ENCODE assay signal across 39 mouse cellular contexts in genomic region chr16:45593656-45594055, GRCm38 (mm10). TPM values are rescaled to one million over a fixed set of nuclear protein-coding genes. Genes with fewer than 3 reads are reported as not detected.
DNase-seq lines count a peak whose midpoint lies in the region; ATAC-seq lines count a peak whose summit lies in the region.
"Had no signal": no experiment of that assay in that cellular context is flagged by ENCODE, and none has a peak within 500 bp of the region (broad histone marks: within the 10 kb centered on the region; RNA-seq: fewer than 3 reads in every experiment).

No protein-coding gene starts in this region.

- H3K27me3 ChIP-seq in forebrain, embryonic 12.5 days, result no peaks in the 10 kb centered on the region
- H3K27me3 ChIP-seq in forebrain, embryonic 16.5 days (replicated peaks; ENCODE audit: control insufficient read depth, insufficient read depth, low read length), result no peaks in the 10 kb centered on the region
- no peaks in the 10 kb centered on the region for H3K27me3 ChIP-seq in hindbrain, embryonic 15.5 days
- H3K27me3 ChIP-seq in hindbrain, embryonic 13.5 days, result no peaks in the 10 kb centered on the region
- H3K27me3 ChIP-seq in midbrain, embryonic 14.5 days (ENCODE audit: control insufficient read depth, insufficient read depth, low read length), result no peaks in the 10 kb centered on the region
- H3K27me3 ChIP-seq: CH12.LX; kidney, embryonic 15.5 days; limb, embryonic 13.5 days; lung, embryonic 15.5 days; midbrain, embryonic 12.5 days; neural tube, embryonic 12.5 days had no signal

- ATAC-seq in forebrain, embryonic 12.5 days (ENCODE audit: low FRiP score), result 0 out of 2 replicates have a peak, but pooled peaks have one; percentile 68
- no peak for ATAC-seq in forebrain, embryonic 16.5 days
- ATAC-seq in hindbrain, embryonic 15.5 days (ENCODE audit: low FRiP score, low read depth), result 0 out of 2 replicates have a peak, but pooled peaks have one; percentile 42
- no peak for ATAC-seq in hindbrain, embryonic 13.5 days (ENCODE audit: low FRiP score)
- ATAC-seq in midbrain, embryonic 14.5 days (ENCODE audit: low FRiP score, low TSS enrichment), result no peak
- no peak for ATAC-seq in erythroid progenitor cell, adult 5-6 weeks (replicated peaks; ENCODE audit: low FRiP score, poor library complexity, severe bottlenecking)
- ATAC-seq: inflammation-experienced regulatory T-cells, adult 6 months had no signal

- peak; percentile 7 for DNase-seq in R1 (ENCODE audit: low read depth, low spot score)
- DNase-seq in midbrain, embryonic 14.5 days, result peak; percentile 58
- DNase-seq in layer of hippocampus, adult 18-20 months (ENCODE audit: low spot score in 2 of 2), result no peak
- DNase-seq: adrenal gland, postnatal 10 days; cerebellum, adult 11-12 months; gastrocnemius, adult 2 months; gastrocnemius, postnatal 36 days; heart, adult 18-20 months; heart, postnatal 36 days; kidney, adult 11 months; kidney, postnatal 25 days had no signal

- no peak overlapping the region for H3K4me3 ChIP-seq in forebrain, embryonic 12.5 days (replicated peaks)
- H3K4me3 ChIP-seq in forebrain, embryonic 16.5 days (replicated peaks; ENCODE audit: low read length), result no peak overlapping the region
- no peak overlapping the region for H3K4me3 ChIP-seq in hindbrain, embryonic 15.5 days
- H3K4me3 ChIP-seq in hindbrain, embryonic 13.5 days, result no peak overlapping the region
- H3K4me3 ChIP-seq in midbrain, embryonic 14.5 days (replicated peaks; ENCODE audit: low read depth, low read length), result no peak overlapping the region
- H3K4me3 ChIP-seq: erythroblast, embryonic 14.5 days; gastrocnemius, adult 2 months; kidney, embryonic 15.5 days; layer of hippocampus, adult 2 months; limb, embryonic 13.5 days; lung, embryonic 15.5 days; midbrain, embryonic 12.5 days; myocyte; neural tube, embryonic 12.5 days had no signal

- no peak overlapping the region for H3K4me2 ChIP-seq in forebrain, embryonic 12.5 days
- no peak overlapping the region for H3K4me2 ChIP-seq in forebrain, embryonic 16.5 days (ENCODE audit: low read length)
- no peak overlapping the region for H3K4me2 ChIP-seq in hindbrain, embryonic 15.5 days
- no peak overlapping the region for H3K4me2 ChIP-seq in hindbrain, embryonic 13.5 days
- no peak overlapping the region for H3K4me2 ChIP-seq in midbrain, embryonic 14.5 days (ENCODE audit: low read length)
- H3K4me2 ChIP-seq: heart, embryonic 11.5 days; kidney, embryonic 15.5 days; limb, embryonic 13.5 days; liver, embryonic 11.5 days; lung, embryonic 15.5 days; midbrain, embryonic 12.5 days; neural tube, embryonic 12.5 days had no signal

- peaks cover 4% of the 10 kb centered on the region for H3K4me1 ChIP-seq in forebrain, embryonic 12.5 days
- H3K4me1 ChIP-seq in forebrain, embryonic 16.5 days (replicated peaks; ENCODE audit: control insufficient read depth, insufficient read depth, low read length), result no peaks in the 10 kb centered on the region
- no peaks in the 10 kb centered on the region for H3K4me1 ChIP-seq in hindbrain, embryonic 15.5 days (replicated peaks)
- peaks cover 4% of the 10 kb centered on the region; the same call in 1 of the 2 replicates for H3K4me1 ChIP-seq in hindbrain, embryonic 13.5 days (replicated peaks)
- no peaks in the 10 kb centered on the region for H3K4me1 ChIP-seq in midbrain, embryonic 14.5 days (ENCODE audit: control insufficient read depth, insufficient read depth, low read length)
- H3K4me1 ChIP-seq: kidney, embryonic 15.5 days; limb, embryonic 13.5 days; lung, embryonic 15.5 days; midbrain, embryonic 12.5 days; neural tube, embryonic 12.5 days had no signal

- H3K9ac ChIP-seq in forebrain, embryonic 12.5 days, result no peak overlapping the region
- no peak overlapping the region for H3K9ac ChIP-seq in forebrain, embryonic 16.5 days (replicated peaks; ENCODE audit: low read depth, low read length)
- H3K9ac ChIP-seq in hindbrain, embryonic 15.5 days, result no peak overlapping the region
- no peak overlapping the region for H3K9ac ChIP-seq in hindbrain, embryonic 13.5 days
- no peak overlapping the region for H3K9ac ChIP-seq in midbrain, embryonic 14.5 days (replicated peaks; ENCODE audit: low read length)
- H3K9ac ChIP-seq: kidney, embryonic 15.5 days; limb, embryonic 13.5 days; lung, embryonic 15.5 days; midbrain, embryonic 12.5 days; neural tube, embryonic 12.5 days had no signal

- WGBS in forebrain, embryonic 12.5 days, result 55% methylated on average over 1 of the region's 1 CpGs
- WGBS in forebrain, embryonic 16.5 days, result 36% methylated on average over 1 of the region's 1 CpGs
- 50% methylated on average over 1 of the region's 1 CpGs for WGBS in hindbrain, embryonic 15.5 days
- WGBS in hindbrain, embryonic 13.5 days, result 37% methylated on average over 1 of the region's 1 CpGs
- 31% methylated on average over 1 of the region's 1 CpGs for WGBS in midbrain, embryonic 14.5 days

- no peaks in the 10 kb centered on the region for H3K9me3 ChIP-seq in forebrain, embryonic 12.5 days
- no peaks in the 10 kb centered on the region for H3K9me3 ChIP-seq in forebrain, embryonic 16.5 days (ENCODE audit: control insufficient read depth, low read length)
- H3K9me3 ChIP-seq in hindbrain, embryonic 15.5 days, result no peaks in the 10 kb centered on the region
- no peaks in the 10 kb centered on the region for H3K9me3 ChIP-seq in hindbrain, embryonic 13.5 days
- no peaks in the 10 kb centered on the region for H3K9me3 ChIP-seq in midbrain, embryonic 14.5 days (ENCODE audit: control insufficient read depth, low read length)
- H3K9me3 ChIP-seq: kidney, embryonic 15.5 days; limb, embryonic 13.5 days; lung, embryonic 15.5 days; midbrain, embryonic 12.5 days; neural tube, embryonic 12.5 days had no signal

- H3K27ac ChIP-seq in forebrain, embryonic 12.5 days, result no peak overlapping the region
- no peak overlapping the region for H3K27ac ChIP-seq in forebrain, embryonic 16.5 days (ENCODE audit: low read length)
- no peak overlapping the region for H3K27ac ChIP-seq in hindbrain, embryonic 15.5 days (replicated peaks)
- no peak overlapping the region for H3K27ac ChIP-seq in hindbrain, embryonic 13.5 days
- no peak overlapping the region for H3K27ac ChIP-seq in midbrain, embryonic 14.5 days (replicated peaks; ENCODE audit: low read depth, low read length)
- H3K27ac ChIP-seq: gastrocnemius, adult 2 months; kidney, embryonic 15.5 days; layer of hippocampus, adult 2 months; limb, embryonic 13.5 days; lung, embryonic 15.5 days; midbrain, embryonic 12.5 days; neural tube, embryonic 12.5 days had no signal

- no peaks in the 10 kb centered on the region for H3K36me3 ChIP-seq in forebrain, embryonic 12.5 days (replicated peaks)
- H3K36me3 ChIP-seq in forebrain, embryonic 16.5 days (ENCODE audit: control insufficient read depth, insufficient read depth), result no peaks in the 10 kb centered on the region
- H3K36me3 ChIP-seq in hindbrain, embryonic 15.5 days, result no peaks in the 10 kb centered on the region
- no peaks in the 10 kb centered on the region for H3K36me3 ChIP-seq in hindbrain, embryonic 13.5 days
- H3K36me3 ChIP-seq in midbrain, embryonic 14.5 days (ENCODE audit: control insufficient read depth, insufficient read depth, low read length), result no peaks in the 10 kb centered on the region
- H3K36me3 ChIP-seq: kidney, embryonic 15.5 days; limb, embryonic 13.5 days; lung, embryonic 15.5 days; midbrain, embryonic 12.5 days; neural tube, embryonic 12.5 days had no signal

RNA-seq across cellular contexts. Expression of gene Gcsam, which starts 16.5 kb away (rescaled TPM):
- not detected in 2 replicates for polyA plus RNA-seq in forebrain, embryonic 12.5 days (2016; fragmentation: Nextera tagmentation; extraction: Ambion mirVana)
- polyA plus RNA-seq in forebrain, embryonic 16.5 days (2015; fragmentation: Nextera tagmentation; extraction: Ambion mirVana), result 0.07 TPM in 1 of 2 replicates, not detected in the other
- polyA plus RNA-seq in hindbrain, embryonic 15.5 days (2015; fragmentation: Nextera tagmentation; extraction: Ambion mirVana), result not detected in 2 replicates
- polyA plus RNA-seq in hindbrain, embryonic 13.5 days (2015; fragmentation: Nextera tagmentation; extraction: Ambion mirVana), result not detected in 2 replicates
- polyA plus RNA-seq in midbrain, embryonic 14.5 days (2014; fragmentation: Nextera tagmentation; extraction: Ambion mirVana), result not detected in 2 replicates
- not detected for total RNA-seq in layer of hippocampus, adult 18-20 months (2021)
- total RNA-seq in erythroid progenitor cell, adult 5-6 weeks (2015; ENCODE audit: low replicate concordance), result not detected in 2 replicates
- not detected in 2 replicates for total RNA-seq in erythroid progenitor cell, adult 5-6 weeks (2017; ENCODE audit: low replicate concordance)
- total RNA-seq: CH12.LX; ES-E14; gastrocnemius, adult 2 months; layer of hippocampus, adult 2 months; layer of hippocampus, postnatal 25 days; left cerebral cortex, adult 8-10 months; left cerebral cortex, postnatal 36 days had no signal
- polyA plus RNA-seq: C2C12; cortical plate, adult 2 months; erythroblast, embryonic 14.5 days; myocyte had no signal

RNA-seq across cellular contexts. Expression of gene Slc9c1, which starts 58.5 kb away (rescaled TPM):
- polyA plus RNA-seq in forebrain, embryonic 12.5 days (2016; fragmentation: Nextera tagmentation; extraction: Ambion mirVana), result not detected in 2 replicates
- not detected in 2 replicates for polyA plus RNA-seq in forebrain, embryonic 16.5 days (2015; fragmentation: Nextera tagmentation; extraction: Ambion mirVana)
- not detected in 2 replicates for polyA plus RNA-seq in hindbrain, embryonic 15.5 days (2015; fragmentation: Nextera tagmentation; extraction: Ambion mirVana)
- not detected in 2 replicates for polyA plus RNA-seq in hindbrain, embryonic 13.5 days (2015; fragmentation: Nextera tagmentation; extraction: Ambion mirVana)
- polyA plus RNA-seq in midbrain, embryonic 14.5 days (2014; fragmentation: Nextera tagmentation; extraction: Ambion mirVana), result not detected in 2 replicates
- total RNA-seq in layer of hippocampus, adult 18-20 months (2021), result not detected
- not detected in 2 replicates for total RNA-seq in erythroid progenitor cell, adult 5-6 weeks (2015; ENCODE audit: low replicate concordance)
- not detected in 2 replicates for total RNA-seq in erythroid progenitor cell, adult 5-6 weeks (2017; ENCODE audit: low replicate concordance)
- total RNA-seq: adrenal gland, postnatal 10 days; CH12.LX; ES-E14; gastrocnemius, adult 2 months; gastrocnemius, postnatal 36 days; heart, adult 18-20 months; heart, postnatal 36 days; layer of hippocampus, adult 2 months; layer of hippocampus, postnatal 25 days; left cerebral cortex, adult 8-10 months; left cerebral cortex, postnatal 36 days; megakaryocyte progenitor cell, adult 5-6 weeks had no signal
- polyA plus RNA-seq: C2C12; cortical plate, adult 2 months; embryonic facial prominence, embryonic 14.5 days; erythroblast, embryonic 14.5 days; heart, embryonic 11.5 days; heart, embryonic 16.5 days; inflammation-experienced regulatory T-cells, adult 6 months; kidney, embryonic 15.5 days; limb, embryonic 13.5 days; liver, embryonic 11.5 days; liver, embryonic 16.5 days; lung, embryonic 15.5 days; midbrain, embryonic 12.5 days; myocyte; neural tube, embryonic 12.5 days; stomach, embryonic 14.5 days had no signal

Comparison
In these comparisons a context has a peak if more than half of its experiments do, and no peak if none do; other contexts are left out.
1. ATAC-seq: peak in forebrain, embryonic 12.5 days (single experiment) and hindbrain, embryonic 15.5 days (single experiment); none in forebrain, embryonic 16.5 days (single experiment), hindbrain, embryonic 13.5 days (single experiment), midbrain, embryonic 14.5 days (single experiment) and erythroid progenitor cell, adult 5-6 weeks (single experiment).
2. DNase-seq: peak in R1 (single experiment) and midbrain, embryonic 14.5 days (single experiment); none in layer of hippocampus, adult 18-20 months (0 of 2).